Mouse (Mus musculus): ENCODE measurements around the gene Spag9.

Gene Spag9

DNA sequence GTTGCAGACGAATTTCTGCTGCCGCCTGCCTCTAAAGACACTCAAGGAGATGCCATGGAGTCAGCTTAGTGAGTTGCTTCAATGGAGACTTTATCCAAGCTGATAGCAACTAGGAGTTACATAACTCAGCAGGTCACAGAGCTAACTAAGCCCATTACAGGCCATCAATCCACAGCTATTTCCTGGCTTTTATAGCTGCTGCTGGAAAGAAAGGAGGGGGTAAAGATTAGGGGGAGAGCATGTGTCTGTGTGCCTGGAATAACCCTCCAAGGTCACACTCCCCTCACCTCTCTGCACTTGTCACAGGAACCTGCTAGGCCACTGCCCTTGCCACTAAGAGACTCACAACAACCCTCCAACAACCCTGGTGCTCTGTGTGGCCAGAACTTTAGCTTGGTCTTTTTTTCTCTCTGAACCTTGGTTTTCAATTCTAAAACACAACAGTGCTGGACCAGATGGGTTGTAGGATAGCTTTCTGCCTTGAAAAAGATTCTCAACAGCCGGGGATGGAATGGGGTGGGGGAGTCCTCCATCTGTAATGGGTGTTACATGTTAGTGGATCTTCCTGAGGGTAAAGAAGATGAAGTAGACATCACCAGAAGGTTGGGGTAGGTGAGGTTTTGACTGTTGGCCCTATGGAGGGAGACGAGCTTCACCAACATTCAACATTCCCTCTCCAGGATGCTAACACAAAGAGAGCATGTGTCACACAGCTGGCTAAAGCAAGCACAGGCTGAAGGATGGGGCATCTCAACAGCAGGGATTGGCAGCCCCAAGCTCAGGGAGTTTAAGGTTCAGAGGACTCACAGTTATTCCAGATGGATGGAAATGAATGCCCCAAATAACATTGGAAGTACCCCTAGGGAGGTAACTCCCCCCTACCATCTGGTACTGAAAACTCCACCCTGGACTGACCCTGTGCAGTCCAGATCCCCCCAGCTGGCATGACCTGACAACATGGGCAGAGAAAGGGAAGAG is 134.5 kb downstream of the Spag9 start:
- in situ Hi-C loops (cut with MboI, MseI), result loop anchor here (25.0 kb wide), 1 partner anchor 357 kb away; the partner anchor contains the start of genes Epn3 and Spata20

DNA sequence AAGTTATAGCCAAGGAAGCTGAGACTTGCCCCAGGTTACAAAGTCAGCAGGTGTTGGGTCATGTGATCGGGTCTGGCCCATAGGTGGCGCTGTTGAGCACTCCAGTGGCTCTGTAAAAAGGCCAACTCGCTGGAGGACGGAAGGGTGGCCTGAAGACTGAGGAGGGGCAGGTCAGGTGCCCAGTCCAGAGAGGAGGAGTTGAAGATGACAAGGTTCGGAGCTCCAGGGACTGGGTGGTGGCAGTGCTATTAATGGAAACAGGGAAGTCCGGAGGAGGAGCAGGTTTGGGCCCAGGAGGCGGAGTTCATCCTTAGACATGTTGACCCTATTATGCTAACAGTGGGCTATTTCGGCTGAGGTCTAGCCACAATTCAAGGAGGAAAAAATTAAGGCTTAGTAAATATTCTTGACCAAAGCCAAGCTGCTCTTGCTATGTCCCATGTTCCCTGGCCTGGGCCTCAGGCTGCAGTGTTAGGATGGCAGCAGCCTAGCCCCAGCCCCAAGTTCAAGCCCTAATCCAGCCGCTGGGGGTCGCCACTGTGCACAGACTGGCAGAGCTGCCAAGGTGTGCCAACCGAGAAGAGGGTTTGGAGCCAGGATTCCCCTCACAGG is 137.6 kb downstream of the Spag9 start:
- in situ Hi-C loops (cut with MboI, MseI), result loop anchor here (25.0 kb wide), 1 partner anchor 354 kb away; the partner anchor contains the start of genes Epn3 and Spata20

DNA sequence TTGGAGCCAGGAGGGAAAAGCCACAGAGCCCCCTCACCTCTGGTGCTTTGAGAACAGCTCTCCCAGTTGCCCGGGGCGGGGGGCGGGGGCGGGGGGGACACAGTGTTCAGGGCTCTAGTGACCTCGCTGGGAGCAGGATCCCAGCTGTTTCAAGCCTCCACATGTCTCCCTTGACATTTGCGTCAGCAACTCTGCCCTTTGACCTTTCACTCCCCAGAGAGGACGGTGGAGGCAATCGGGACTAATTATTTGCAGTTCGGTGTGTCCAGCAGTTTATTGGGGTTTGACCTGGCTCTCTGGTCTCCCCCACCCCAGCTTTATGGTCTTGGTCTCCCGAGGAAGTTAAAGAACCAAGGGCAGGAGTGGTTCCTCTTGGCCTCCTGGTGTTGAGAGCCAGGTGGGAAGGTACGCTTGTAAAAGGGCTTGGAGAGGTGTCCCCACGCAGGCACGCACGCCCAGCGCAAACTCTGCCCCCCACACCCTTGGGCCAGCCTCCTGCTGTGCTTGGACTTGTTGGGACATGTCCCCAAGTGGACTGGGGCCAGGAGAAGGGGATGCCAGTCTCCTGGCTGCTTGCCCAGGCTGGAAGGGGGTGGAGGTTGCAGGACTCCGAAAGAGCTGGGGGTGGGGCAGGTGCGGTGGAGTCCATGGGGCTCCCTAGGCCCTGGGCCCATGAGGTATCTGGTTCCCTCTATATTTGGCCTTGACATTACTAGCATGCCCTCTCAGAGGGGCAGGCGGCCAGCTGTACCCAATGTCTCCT is 138.4 kb downstream of the Spag9 start:
- in situ Hi-C loops (cut with MboI, MseI), result loop anchor here (25.0 kb wide), 1 partner anchor 353 kb away; the partner anchor contains the start of genes Epn3 and Spata20

DNA sequence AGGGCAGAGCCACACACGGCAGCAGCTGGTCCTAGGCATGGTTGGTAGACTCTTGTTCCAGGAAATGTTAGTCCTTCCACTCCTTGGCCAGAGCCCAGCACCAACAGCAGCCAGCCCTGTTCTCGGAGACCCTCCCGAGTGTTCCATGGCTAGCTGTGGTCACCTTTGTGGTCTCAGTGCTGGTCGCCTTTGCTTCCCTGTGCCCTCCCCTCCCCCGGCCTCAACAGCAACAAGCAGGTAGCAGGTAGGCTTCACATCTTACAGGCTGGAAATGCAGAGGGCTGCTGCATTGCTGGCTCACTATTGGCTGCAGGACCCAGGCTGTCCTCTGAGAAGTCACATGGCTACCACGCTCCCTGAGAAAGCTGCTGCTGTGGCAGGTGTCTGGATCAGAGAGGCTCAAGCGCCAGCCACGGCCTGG is 139.7 kb downstream of the Spag9 start:
- in situ Hi-C loops (cut with MboI, MseI), result loop anchor here (5.0 to 25.0 kb wide), 3 partner anchors 87 to 352 kb away; partner anchors contain the start of genes Epn3 and Spata20

DNA sequence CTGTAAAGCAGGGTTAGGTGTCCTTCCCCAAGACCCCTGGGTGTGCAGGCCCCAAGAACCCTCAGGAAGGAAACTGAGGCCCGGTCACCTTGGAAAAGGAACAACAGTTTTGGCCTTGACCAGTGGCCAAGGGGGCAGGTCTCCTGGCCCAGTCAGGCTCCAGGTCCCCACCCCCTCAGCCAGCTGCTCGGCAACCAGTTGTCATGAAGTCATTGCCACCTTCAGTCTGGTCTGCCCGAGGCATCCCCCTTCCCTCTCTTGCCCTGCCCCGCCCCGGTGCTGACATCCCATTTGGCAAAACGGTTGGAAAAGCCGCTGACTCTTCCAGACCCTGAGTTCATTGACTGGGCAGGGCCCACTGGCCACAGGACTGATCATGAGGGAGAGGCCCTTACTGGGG is 140.8 kb downstream of the Spag9 start:
- in situ Hi-C loops (cut with MboI, MseI), result loop anchor here (5.0 to 25.0 kb wide), 3 partner anchors 86 to 351 kb away; partner anchors contain the start of genes Epn3 and Spata20

DNA sequence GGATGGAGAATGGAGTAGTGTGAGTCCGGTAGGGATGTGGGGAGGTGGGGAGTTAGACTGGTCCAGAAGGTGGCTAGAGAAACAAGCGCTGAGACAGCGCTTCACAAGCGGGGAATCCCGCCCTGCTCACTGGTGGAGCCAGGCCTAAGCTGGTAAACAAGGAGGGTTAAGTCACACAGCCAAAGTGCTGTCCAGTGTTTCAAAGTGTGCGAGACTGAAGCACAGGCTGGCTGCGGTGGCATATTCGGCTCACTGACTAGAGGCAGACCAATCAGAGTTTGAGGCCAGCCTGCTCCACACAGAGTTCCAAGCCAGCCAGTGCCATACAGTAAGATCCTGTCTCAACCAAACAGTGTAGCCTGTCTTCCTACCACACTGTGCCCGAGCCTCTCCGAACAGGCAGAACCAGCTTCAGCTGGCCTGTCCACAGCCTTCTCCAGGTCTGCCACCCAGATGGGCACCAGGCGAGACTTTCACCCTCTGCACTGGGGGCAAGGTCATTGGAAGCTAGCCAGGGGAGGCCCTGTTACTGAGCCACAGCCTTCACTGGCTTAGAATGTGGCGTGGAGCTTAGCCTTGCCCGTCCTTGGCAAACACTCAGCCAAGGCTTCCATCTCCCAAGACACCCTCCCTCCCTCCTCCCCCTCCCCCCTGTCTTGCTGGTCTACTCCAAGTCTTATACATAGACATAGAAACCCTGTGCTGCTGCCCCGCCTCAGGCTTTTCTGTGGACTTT is 141.6 kb downstream of the Spag9 start:
- in situ Hi-C loops (cut with MboI, MseI), result loop anchor here (5.0 to 25.0 kb wide), 3 partner anchors 85 to 350 kb away; partner anchors contain the start of genes Epn3 and Spata20

DNA sequence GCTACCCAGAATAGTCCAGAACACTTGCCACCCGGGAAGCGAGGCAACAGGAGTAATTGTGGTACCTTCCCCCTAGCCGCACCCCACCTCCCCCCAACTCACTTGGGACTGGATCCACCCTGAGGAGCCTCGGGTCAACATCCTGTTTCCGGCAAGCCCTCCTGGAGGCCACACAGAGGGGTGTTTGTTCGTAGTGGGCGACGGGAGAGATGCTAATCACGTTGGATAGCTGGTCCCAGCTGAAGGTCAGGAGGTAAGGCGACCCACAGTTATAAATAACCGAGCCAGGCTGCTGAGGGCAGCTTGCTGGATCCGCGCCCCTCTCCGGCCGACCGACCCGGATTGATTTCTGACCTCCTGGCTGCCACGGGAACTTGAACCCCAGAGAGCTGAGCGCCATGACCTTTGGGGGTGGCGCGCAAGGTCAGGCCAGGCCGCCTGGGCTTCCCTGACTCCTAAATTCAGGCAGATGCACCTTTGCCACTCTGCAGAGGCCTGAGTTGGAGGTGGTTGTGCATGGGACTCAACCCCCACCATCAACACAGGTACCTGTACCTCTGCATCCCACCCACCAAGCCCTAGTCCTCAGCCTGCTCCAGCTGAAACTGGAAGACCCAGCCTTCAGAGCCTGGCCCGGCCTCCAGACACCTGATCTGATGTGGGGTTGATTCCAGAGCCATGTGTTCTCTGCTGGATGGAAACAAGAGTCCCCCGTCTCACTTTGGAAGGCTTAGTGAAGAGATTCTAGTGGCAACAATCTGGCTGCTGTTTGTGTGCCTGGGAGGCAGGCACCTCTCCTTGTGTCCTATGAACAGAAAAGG is 142.7 kb downstream of the Spag9 start:
- in situ Hi-C loops (cut with MboI, MseI), result loop anchor here (5.0 to 25.0 kb wide), 3 partner anchors 84 to 349 kb away; partner anchors contain the start of genes Epn3 and Spata20

DNA sequence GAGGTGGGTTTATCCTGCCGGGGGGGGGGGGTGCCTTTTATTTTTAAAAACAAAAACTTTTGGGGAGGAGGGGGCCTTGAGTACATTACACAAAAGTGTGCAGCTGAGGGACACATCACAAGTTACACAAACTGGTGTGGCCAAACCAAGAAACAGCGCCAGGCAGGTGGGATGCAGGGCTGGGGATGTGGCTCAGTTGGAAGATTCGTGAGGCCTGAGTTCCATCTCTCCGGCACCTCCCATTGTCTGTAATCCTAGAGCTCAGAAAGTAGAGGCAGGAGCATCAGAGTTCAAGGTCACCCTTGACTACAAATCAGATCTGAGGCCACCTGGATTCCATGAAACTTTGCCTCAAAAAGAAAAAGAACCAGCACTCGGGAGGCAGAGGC is 143.3 kb downstream of the Spag9 start:
- in situ Hi-C loops (cut with MboI, MseI), result loop anchor here (5.0 to 25.0 kb wide), 3 partner anchors 83 to 348 kb away; partner anchors contain the start of genes Epn3 and Spata20

DNA sequence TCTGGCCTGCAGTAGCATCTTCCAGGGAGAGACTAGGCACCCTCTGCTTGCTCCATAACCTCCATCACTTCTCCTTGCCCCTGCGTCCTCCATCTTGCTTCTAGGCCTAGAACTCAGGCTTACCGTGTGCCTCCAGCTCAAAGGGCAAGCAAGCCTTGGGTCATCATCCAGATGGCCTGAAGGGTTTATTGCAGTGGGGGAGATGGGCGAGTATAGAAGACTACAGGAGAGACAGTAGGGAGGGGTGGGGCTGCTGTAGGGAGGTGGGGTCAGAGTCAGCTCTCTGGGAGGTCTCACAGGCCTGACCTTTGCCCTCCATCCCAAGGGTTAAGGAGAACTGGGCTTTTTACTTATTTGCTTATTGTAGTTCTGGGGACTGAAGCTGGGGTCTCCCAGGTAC is 144.6 kb downstream of the Spag9 start:
- in situ Hi-C loops (cut with MboI, MseI), result loop anchor here (25.0 kb wide), 1 partner anchor 347 kb away; the partner anchor contains the start of genes Epn3 and Spata20

DNA sequence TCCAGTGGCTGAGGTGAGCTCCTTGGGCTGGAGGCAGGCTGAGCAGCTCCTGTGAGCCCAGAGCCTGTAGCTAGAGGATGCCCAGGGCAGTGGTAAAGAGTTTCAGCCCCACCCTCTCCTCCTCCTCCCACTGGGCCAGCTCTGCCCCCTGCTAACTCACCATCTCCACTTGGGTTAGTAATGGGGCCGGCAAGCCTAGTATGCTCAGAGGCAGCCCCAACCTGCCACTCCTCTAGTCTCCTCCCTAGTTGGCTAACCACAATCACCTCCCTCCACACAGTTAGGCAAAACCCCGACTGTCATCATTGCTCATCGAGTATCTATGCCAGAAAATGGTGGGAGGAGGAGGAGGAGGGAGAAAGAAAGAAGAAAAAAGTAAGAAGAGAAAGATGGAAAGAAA is 145.7 kb downstream of the Spag9 start:
- in situ Hi-C loops (cut with MboI, MseI), result loop anchor here (25.0 kb wide), 1 partner anchor 346 kb away; the partner anchor contains the start of genes Epn3 and Spata20

DNA sequence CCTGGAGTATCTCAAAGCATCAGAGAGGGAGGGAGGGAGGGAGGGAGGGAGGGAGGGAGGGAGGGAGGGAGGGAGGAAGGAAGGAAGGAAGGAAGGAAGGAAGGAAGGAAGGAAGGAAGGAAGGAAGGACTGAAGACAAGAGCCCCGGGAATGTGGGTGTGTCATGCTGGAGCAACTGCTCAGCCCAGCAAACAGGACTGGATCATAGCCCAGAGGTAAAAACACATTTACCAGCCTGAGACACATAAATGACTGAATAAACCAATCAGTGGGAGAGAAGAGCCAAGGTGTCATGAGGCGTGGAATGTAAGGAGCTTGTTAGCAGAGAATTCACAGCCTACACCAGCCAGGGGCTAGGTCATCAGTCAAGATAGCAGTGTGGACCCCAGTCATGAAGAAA is 147.4 kb downstream of the Spag9 start:
- in situ Hi-C loops (cut with MboI, MseI), result loop anchor here (25.0 kb wide), 1 partner anchor 344 kb away; the partner anchor contains the start of genes Epn3 and Spata20

DNA sequence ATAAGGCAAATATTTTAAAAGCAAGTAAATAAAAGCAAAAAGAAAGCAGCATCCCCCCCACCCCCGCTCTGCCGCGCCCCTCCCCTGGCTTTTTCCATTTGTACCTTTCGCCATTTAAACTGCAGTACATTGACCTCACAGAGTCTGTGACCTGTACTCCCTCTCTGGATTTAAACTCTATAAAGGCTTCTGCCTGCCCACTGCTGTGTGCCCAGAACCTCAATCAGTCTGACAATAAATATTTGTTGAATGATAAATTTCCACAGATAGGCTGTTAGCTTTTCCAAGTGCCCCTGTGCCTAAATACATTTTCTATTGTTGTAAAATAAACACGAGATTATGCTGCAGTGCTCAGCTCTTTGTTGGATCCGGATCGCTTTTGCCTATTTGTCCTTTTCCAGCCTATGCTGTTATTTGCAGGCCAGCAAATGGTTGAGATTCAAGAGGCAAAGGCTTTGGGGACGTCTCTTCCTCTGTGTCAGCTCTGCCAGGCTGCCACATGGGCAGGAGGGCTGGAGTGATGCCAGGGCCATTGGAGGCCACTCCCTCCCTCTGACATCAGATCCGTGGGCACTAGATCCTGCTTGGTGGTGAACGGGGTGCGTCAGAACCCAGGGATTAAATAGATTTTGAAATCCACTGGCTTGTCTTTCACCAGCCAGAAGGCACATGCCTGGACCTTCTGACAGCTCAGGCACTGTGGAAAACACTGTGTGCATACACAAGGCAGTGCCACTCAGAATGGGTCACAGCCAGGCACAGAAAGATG is 149.1 kb downstream of the Spag9 start:
- in situ Hi-C loops (cut with MboI, MseI), result loop anchor here (25.0 kb wide), 1 partner anchor 342 kb away; the partner anchor contains the start of genes Epn3 and Spata20

DNA sequence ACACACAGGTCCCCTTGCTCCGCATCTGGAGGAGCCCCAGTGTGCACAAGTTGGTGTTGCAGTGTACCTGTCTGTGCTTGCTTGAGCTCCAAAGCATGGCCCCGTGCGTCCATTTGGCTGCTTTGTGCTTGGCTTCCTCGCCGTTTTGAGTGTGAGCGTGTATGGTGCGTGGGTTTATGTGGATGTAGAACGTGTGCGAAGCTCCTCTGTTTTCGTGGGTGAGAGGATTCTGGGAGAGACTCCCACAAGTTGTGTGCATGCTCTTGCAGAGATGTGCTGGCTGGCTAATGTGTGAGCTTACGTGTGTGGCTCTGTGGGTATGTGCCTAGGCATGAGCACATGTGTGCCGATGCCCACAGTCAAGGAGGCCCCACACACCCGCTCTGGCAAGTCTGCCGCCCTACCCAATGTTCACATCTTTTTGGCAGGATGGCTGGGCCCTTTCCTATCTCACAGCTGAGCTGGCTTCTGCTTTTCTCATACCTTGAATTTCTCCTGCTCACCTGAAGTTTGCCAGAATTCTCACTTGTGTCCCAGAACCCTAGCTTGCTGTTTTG is 150.2 kb downstream of the Spag9 start:
- in situ Hi-C loops (cut with MboI, MseI), result loop anchor here (25.0 kb wide), 1 partner anchor 341 kb away; the partner anchor contains the start of genes Epn3 and Spata20

DNA sequence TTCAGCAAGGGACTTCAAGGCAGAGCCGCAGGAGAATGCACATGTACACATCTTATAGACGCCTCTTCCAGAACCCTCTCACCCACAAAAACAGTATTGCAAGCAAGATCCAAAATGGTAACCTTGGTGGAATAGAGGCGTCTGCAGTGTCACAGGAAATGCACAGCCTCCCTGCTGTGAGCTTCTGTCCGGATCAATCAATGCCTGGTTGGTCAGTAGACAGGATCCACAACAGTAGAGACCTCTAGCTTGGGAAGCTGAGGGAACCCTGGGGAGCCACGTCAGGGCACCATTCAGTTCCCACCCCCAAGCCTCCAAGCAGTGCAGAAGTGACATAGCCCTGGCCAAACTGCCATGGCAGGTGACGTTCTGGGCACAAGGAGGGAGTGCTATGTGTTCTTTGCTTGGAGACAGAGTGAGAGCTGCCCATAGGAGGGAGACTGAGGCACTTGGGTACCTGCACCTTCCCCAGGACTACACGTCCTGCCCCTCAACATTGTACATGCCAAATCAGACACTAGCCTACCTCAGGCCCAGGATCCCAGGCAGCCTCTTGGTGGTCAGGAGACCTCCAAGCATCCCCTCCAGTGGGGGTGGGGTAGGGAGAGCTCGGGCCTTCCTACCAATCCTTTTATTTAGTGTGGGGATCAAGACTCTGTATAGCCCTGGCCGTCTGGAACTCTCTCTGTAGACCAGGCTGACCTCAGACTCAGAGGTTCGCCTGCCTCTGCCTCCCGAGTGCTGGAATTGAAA is 151.0 kb downstream of the Spag9 start:
- in situ Hi-C loops (cut with MboI, MseI), result loop anchor here (25.0 kb wide), 1 partner anchor 340 kb away; the partner anchor contains the start of genes Epn3 and Spata20

DNA sequence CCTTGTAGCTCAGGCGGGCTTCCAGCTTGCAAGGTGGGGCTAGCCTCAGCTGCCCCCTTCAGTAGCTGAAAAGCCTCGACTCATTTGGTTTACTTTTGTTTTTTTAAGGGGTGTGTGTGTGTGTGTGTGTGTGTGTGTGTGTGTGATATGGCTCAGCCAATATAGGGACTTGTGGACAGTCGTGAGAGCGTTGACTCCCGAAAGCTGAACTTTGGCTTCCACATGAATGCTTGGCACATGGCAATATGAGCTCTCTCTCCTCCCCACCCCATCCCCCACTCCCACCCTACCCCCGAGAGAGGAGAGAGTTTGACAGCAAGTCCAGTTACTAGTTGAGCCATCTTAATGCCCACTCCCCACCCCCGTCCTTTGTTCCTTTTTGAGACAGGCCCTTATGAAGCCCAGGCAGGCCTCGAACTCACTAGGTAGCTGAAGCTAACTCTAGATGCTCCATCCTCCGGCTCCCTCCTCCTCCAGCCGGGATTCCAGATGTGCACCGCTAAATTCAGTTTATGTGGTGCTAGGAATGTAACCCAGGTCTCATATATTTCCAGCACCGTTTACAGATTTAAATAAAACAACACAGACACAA is 152.3 kb downstream of the Spag9 start:
- in situ Hi-C loops (cut with MboI, MseI), result loop anchor here (25.0 kb wide), 1 partner anchor 339 kb away; the partner anchor contains the start of genes Epn3 and Spata20

DNA sequence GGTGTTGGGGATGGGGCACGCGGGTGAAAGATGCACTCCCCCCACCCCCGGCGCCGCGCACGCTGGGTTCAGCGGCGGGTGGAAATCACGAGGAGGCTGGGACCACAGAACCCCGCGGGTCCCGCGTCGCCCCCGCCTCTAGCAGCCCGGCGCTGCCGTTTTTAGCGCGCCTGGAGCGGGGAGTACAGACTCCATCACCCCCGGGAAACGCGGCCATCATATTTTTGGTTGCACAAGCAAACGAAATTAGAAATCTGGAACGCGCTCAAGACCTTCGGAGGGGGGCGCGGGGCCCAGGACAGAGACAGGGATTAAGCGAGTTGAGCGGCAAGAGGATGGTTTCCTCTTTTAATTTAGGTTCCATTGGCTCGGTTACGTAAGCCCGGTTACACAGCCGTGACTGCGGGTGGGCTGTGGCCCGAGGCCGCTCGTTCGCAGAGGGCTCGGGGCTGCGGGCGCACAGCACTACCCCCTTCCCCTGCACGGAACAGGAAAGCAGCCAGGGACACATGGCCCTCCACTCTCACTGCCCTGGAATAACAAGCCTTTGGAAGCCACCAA is 153.1 kb downstream of the Spag9 start:
- in situ Hi-C loops (cut with MboI, MseI), result loop anchor here (25.0 kb wide), 1 partner anchor 338 kb away; the partner anchor contains the start of genes Epn3 and Spata20

Measured in T-helper 1 cell (primary cell).